15 mouse cellular contexts compared by ENCODE assay signal in the genomic region with DNA sequence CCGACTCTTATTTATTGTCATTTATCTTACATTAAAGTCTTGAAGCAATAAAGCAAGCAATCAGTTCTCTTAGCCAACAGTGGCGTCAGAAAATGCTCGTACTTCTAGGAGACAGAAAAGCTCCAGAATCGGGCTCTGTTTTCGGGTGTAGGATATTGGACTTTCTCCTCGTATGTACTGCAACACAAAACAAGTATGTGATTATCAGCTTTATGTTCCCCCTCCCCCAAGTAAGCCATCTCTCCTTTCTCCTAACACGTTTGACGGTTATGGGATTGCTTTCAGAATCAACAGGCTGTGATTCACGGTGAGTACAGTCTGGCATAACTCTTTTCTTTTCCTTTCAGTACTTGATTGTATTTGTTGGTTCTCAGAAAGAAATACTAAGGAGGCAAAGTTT. TPM values are rescaled to one million over a fixed set of nuclear protein-coding genes. Genes with fewer than 3 reads are reported as not detected.
DNase-seq lines count a peak whose midpoint lies in the region; ATAC-seq and TF ChIP-seq lines count a peak whose summit lies in the region.
"Had no signal": no experiment of that assay in that cellular context is flagged by ENCODE, and none has a peak within 500 bp of the region (broad histone marks: within the 10 kb centered on the region; RNA-seq: fewer than 3 reads in every experiment).

No protein-coding gene starts in this region.

- H3K4me3 ChIP-seq in lung, embryonic 15.5 days: no peak overlapping the region
- H3K4me3 ChIP-seq in embryonic fibroblast, embryonic 13.5 days (ENCODE audit: insufficient read depth, low read length): no peak overlapping the region
- 0 out of 2 replicates have a peak overlapping the region, but pooled peaks have one; percentile 2 for H3K4me3 ChIP-seq in stomach, embryonic 16.5 days (replicated peaks; ENCODE audit: low read length)
- H3K4me3 ChIP-seq in midbrain, embryonic 16.5 days (ENCODE audit: low read depth, low read length): no peak overlapping the region
- H3K4me3 ChIP-seq: forebrain, embryonic 12.5 days; liver, embryonic 13.5 days; neural tube, embryonic 12.5 days had no signal

- TF ChIP-seq CTCF in embryonic fibroblast, embryonic 13.5 days (IDR thresholded peaks at IDR 0.05; ENCODE audit: borderline replicate concordance, insufficient read depth, low read length): no peak

- no peak for ATAC-seq in lung, embryonic 15.5 days (ENCODE audit: borderline replicate concordance, extremely low read depth, low FRiP score, low TSS enrichment)
- no peak for ATAC-seq in stomach, embryonic 16.5 days (ENCODE audit: insufficient read depth, low FRiP score)
- no peak for ATAC-seq in midbrain, embryonic 16.5 days

- no peak overlapping the region for H3K9ac ChIP-seq in lung, embryonic 15.5 days
- 0 out of 2 replicates have a peak overlapping the region, but pooled peaks have one; percentile 31 for H3K9ac ChIP-seq in stomach, embryonic 16.5 days (ENCODE audit: low read length)
- no peak overlapping the region for H3K9ac ChIP-seq in midbrain, embryonic 16.5 days (ENCODE audit: low read depth, low read length)
- H3K9ac ChIP-seq: forebrain, embryonic 12.5 days; liver, embryonic 13.5 days; neural tube, embryonic 12.5 days had no signal

- peak overlapping the region; percentile 31 for H3K4me2 ChIP-seq in lung, embryonic 15.5 days
- peak overlapping the region; percentile 17 for H3K4me2 ChIP-seq in stomach, embryonic 16.5 days (ENCODE audit: low read depth, low read length)
- no peak overlapping the region for H3K4me2 ChIP-seq in midbrain, embryonic 16.5 days (ENCODE audit: low read length)
- H3K4me2 ChIP-seq: forebrain, embryonic 12.5 days; liver, embryonic 13.5 days; neural tube, embryonic 12.5 days had no signal

- whole genome bisulfite sequencing in lung, embryonic 15.5 days: 49% methylated on average over 9 of the region's 9 CpGs
- WGBS in stomach, embryonic 16.5 days: 33% methylated on average over 9 of the region's 9 CpGs
- WGBS in midbrain, embryonic 16.5 days: 37% methylated on average over 9 of the region's 9 CpGs

- no peaks in the 10 kb centered on the region for H3K27me3 ChIP-seq in lung, embryonic 15.5 days
- H3K27me3 ChIP-seq in stomach, embryonic 16.5 days (ENCODE audit: control insufficient read depth, insufficient read depth, low read length): no peaks in the 10 kb centered on the region
- no peaks in the 10 kb centered on the region for H3K27me3 ChIP-seq in midbrain, embryonic 16.5 days (ENCODE audit: control insufficient read depth, insufficient read depth, low read depth, low read length)

- no peaks in the 10 kb centered on the region for H3K9me3 ChIP-seq in lung, embryonic 15.5 days
- H3K9me3 ChIP-seq in stomach, embryonic 16.5 days (replicated peaks; ENCODE audit: control insufficient read depth, low read length): no peaks in the 10 kb centered on the region
- no peaks in the 10 kb centered on the region for H3K9me3 ChIP-seq in midbrain, embryonic 16.5 days (replicated peaks; ENCODE audit: control insufficient read depth, low read length, poor library complexity, severe bottlenecking)
- H3K9me3 ChIP-seq: forebrain, embryonic 12.5 days; liver, embryonic 13.5 days; neural tube, embryonic 12.5 days had no signal

- peak; percentile 46 for DNase-seq in heart, adult 11 months
- no peak for DNase-seq in heart, postnatal 10 days
- no peak for DNase-seq in lung, postnatal 14 days
- no peak for DNase-seq in cerebellum, postnatal 10 days
- DNase-seq: cerebellum, adult 11 months; cerebellum, postnatal 36 days; liver, embryonic 13.5 days; right cerebral cortex, postnatal 25 days; thymus, postnatal 14 days had no signal

- H3K36me3 ChIP-seq in lung, embryonic 15.5 days: no peaks in the 10 kb centered on the region
- no peaks in the 10 kb centered on the region for H3K36me3 ChIP-seq in stomach, embryonic 16.5 days (ENCODE audit: control insufficient read depth, insufficient read depth, low read length)
- H3K36me3 ChIP-seq in midbrain, embryonic 16.5 days (ENCODE audit: control insufficient read depth, insufficient read depth, low read length): no peaks in the 10 kb centered on the region
- H3K36me3 ChIP-seq: forebrain, embryonic 12.5 days; liver, embryonic 13.5 days; neural tube, embryonic 12.5 days had no signal

- intact Hi-C loops in heart, postnatal 10 days (cut with DNase I): no loop called here

- TF ChIP-seq POLR2A in embryonic fibroblast, embryonic 13.5 days (IDR thresholded peaks at IDR 0.05; ENCODE audit: low read depth, low read length): no peak

- peaks cover 6% of the 10 kb centered on the region; the same call in 1 of the 2 replicates for H3K4me1 ChIP-seq in lung, embryonic 15.5 days
- peaks cover 18% of the 10 kb centered on the region for H3K4me1 ChIP-seq in embryonic fibroblast, embryonic 13.5 days (ENCODE audit: control insufficient read depth, insufficient read depth, low read length)
- H3K4me1 ChIP-seq in stomach, embryonic 16.5 days (ENCODE audit: control insufficient read depth, insufficient read depth, low read length): peaks cover 6% of the 10 kb centered on the region; the same call in 1 of the 2 replicates
- H3K4me1 ChIP-seq in midbrain, embryonic 16.5 days (ENCODE audit: control insufficient read depth, insufficient read depth, low read length): peaks cover 8% of the 10 kb centered on the region; the same call in 1 of the 2 replicates
- H3K4me1 ChIP-seq: liver, embryonic 13.5 days had no signal

- H3K27ac ChIP-seq in lung, embryonic 15.5 days: no peak overlapping the region
- peak overlapping the region; percentile 74 for H3K27ac ChIP-seq in embryonic fibroblast, embryonic 13.5 days (ENCODE audit: insufficient read depth, low read length)
- H3K27ac ChIP-seq in stomach, embryonic 16.5 days (ENCODE audit: low read length): no peak overlapping the region
- no peak overlapping the region for H3K27ac ChIP-seq in midbrain, embryonic 16.5 days (ENCODE audit: low read length)
- H3K27ac ChIP-seq: forebrain, embryonic 12.5 days; liver, embryonic 13.5 days; neural tube, embryonic 12.5 days had no signal

RNA-seq across cellular contexts. Expression of gene Atg4c, which starts 30.7 kb away (rescaled TPM):
- 1 to 10 TPM; 4.9 to 7.5 TPM for total RNA-seq in heart, postnatal 10 days (2021)
- polyA plus RNA-seq in lung, embryonic 15.5 days (2015; fragmentation: Nextera tagmentation; extraction: Ambion mirVana): 12.2 and 12.7 TPM in 2 replicates
- polyA plus RNA-seq in embryonic fibroblast, embryonic 13.5 days (2011; ENCODE audit: insufficient read length, low read depth, missing spikeins): 11.4 and 11.6 TPM in 2 replicates
- 11.8 and 13.9 TPM in 2 replicates for polyA plus RNA-seq in stomach, embryonic 16.5 days (2015; fragmentation: Nextera tagmentation; extraction: Ambion mirVana)
- 20.6 and 21.3 TPM in 2 replicates for polyA plus RNA-seq in midbrain, embryonic 16.5 days (2015; fragmentation: Nextera tagmentation; extraction: Ambion mirVana)

RNA-seq across cellular contexts. Expression of gene Dock7, which starts 42.3 kb away (rescaled TPM):
- 10 to 100 TPM; 28.6 to 29.5 TPM for total RNA-seq in heart, postnatal 10 days (2021)
- 48.7 and 50.4 TPM in 2 replicates for polyA plus RNA-seq in lung, embryonic 15.5 days (2015; fragmentation: Nextera tagmentation; extraction: Ambion mirVana)
- 121 and 125 TPM in 2 replicates for polyA plus RNA-seq in embryonic fibroblast, embryonic 13.5 days (2011; ENCODE audit: insufficient read length, low read depth, missing spikeins)
- 51.3 and 52.1 TPM in 2 replicates for polyA plus RNA-seq in stomach, embryonic 16.5 days (2015; fragmentation: Nextera tagmentation; extraction: Ambion mirVana)
- polyA plus RNA-seq in midbrain, embryonic 16.5 days (2015; fragmentation: Nextera tagmentation; extraction: Ambion mirVana): 64.4 and 74.4 TPM in 2 replicates
